Mouse (Mus musculus) bone marrow macrophage, adult 2 months (primary cell): Measurements from ENCODE around the gene Olfr1418. TPM values are rescaled to one million over a fixed set of nuclear protein-coding genes. Genes with fewer than 3 reads are reported as not detected.

Experiments
- H3K27ac ChIP-seq: 2 replicates; pipeline ENCODE4 v1.5.1; 2012; ENCODE audit warnings: low read depth, low read length; ENCODE audit not compliant: insufficient read depth
- H3K4me1 ChIP-seq: 2 replicates; pipeline ENCODE4 v1.6.1; 2012; ENCODE audit warnings: low read length; ENCODE audit not compliant: control insufficient read depth, insufficient read depth
- H3K4me3 ChIP-seq: 2 replicates; pipeline ENCODE4 v1.5.1; 2012; ENCODE audit warnings: mild to moderate bottlenecking, low read length, moderate library complexity; ENCODE audit not compliant: insufficient read depth
- CTCF ChIP-seq: IDR thresholded peaks from 2 replicates; pipeline ENCODE4 v1.5.1; 2012; ENCODE audit warnings: low read depth, mild to moderate bottlenecking, low read length, moderate library complexity
- POLR2A ChIP-seq: IDR thresholded peaks from 2 replicates; pipeline ENCODE4 v1.6.1; 2012; ENCODE audit warnings: mild to moderate bottlenecking, low read depth, low read length, borderline replicate concordance
- polyA plus RNA-seq: library from polyadenylated mRNA; stranded (reverse); fragments of >200 nt; gene quantifications from 2 replicates; pipeline ENCODE4 v1.2.4, GENCODE M21; 2012; ENCODE audit not compliant: missing spikeins, insufficient read depth, insufficient read length

Gene Olfr1418
- polyA plus RNA-seq, 1 experiment: not detected

- Histone ChIP-seq H3K4me3 (no peak overlapping the region), H3K27ac (no peak overlapping the region; the same call in 1 of the 2 replicates), H3K4me1 (peaks cover 54% of the 10 kb centered on the region)
- TF ChIP-seq CTCF: no peak
- no peak for TF ChIP-seq POLR2A
Observed at GRCm38 (mm10) chr19:11813136-11813535, 47.7 kb downstream of the Olfr1418 start.

GRCm38 (mm10) chr19:11811688-11812365, 49.0 kb downstream of the Olfr1418 start:
- no peak overlapping the region for H3K27ac ChIP-seq
- no peak overlapping the region for H3K4me3 ChIP-seq
- TF ChIP-seq CTCF (no peak), POLR2A (no peak)
- H3K4me1 ChIP-seq: peaks cover 62% of the 10 kb centered on the region

- H3K4me1 ChIP-seq: peaks cover 65% of the 10 kb centered on the region
- 0 out of 2 replicates have a peak overlapping the region, but pooled peaks have one; percentile 6 for H3K27ac ChIP-seq
- no peak for TF ChIP-seq CTCF
- no peak for TF ChIP-seq POLR2A
- H3K4me3 ChIP-seq: no peak overlapping the region
Observed at GRCm38 (mm10) chr19:11810856-11811255, 50.0 kb downstream of the Olfr1418 start.

GRCm38 (mm10) chr19:11810003-11810758, 50.7 kb downstream of the Olfr1418 start:
- H3K4me1 ChIP-seq: peaks cover 70% of the 10 kb centered on the region
- H3K4me3 ChIP-seq: no peak overlapping the region
- 0 out of 2 replicates have a peak overlapping the region, but pooled peaks have one; percentile 6 for H3K27ac ChIP-seq
- TF ChIP-seq CTCF: no peak
- no peak for TF ChIP-seq POLR2A

GRCm38 (mm10) chr19:11808452-11808851, 52.4 kb downstream of the Olfr1418 start:
- H3K27ac ChIP-seq: peak overlapping the region; percentile 58
- H3K4me1 ChIP-seq: peaks cover 70% of the 10 kb centered on the region
- TF ChIP-seq POLR2A (no peak), CTCF (no peak)
- H3K4me3 ChIP-seq: no peak overlapping the region

- TF ChIP-seq POLR2A: no peak
- TF ChIP-seq CTCF: no peak
- H3K27ac ChIP-seq: peak overlapping the region; percentile 58
- H3K4me1 ChIP-seq: peaks cover 66% of the 10 kb centered on the region
- H3K4me3 ChIP-seq: no peak overlapping the region
Observed at GRCm38 (mm10) chr19:11807822-11808221, 53.0 kb downstream of the Olfr1418 start.

- peak overlapping the region; percentile 12 for H3K27ac ChIP-seq
- peaks cover 62% of the 10 kb centered on the region for H3K4me1 ChIP-seq
- TF ChIP-seq CTCF (no peak), POLR2A (no peak)
- H3K4me3 ChIP-seq: no peak overlapping the region
Observed at GRCm38 (mm10) chr19:11807251-11807650, 53.6 kb downstream of the Olfr1418 start.

GRCm38 (mm10) chr19:11804423-11804822, 56.4 kb downstream of the Olfr1418 start:
- peak overlapping the region; percentile 39 for H3K27ac ChIP-seq
- H3K4me3 ChIP-seq: no peak overlapping the region
- peaks cover 43% of the 10 kb centered on the region for H3K4me1 ChIP-seq
- TF ChIP-seq POLR2A (no peak), CTCF (no peak)

Other genes starting within 250 kb of the Olfr1418 start
- not detected in 2 replicates for gene Ms4a2, start 237.3 kb downstream of the Olfr1418 start, polyA plus RNA-seq
- gene Ms4a3, start 220.2 kb downstream of the Olfr1418 start, polyA plus RNA-seq: not detected in 2 replicates
- gene Oosp2, start 200.5 kb downstream of the Olfr1418 start, polyA plus RNA-seq: not detected in 2 replicates
- not detected in 2 replicates for gene Oosp1, start 169.9 kb downstream of the Olfr1418 start, polyA plus RNA-seq
- not detected in 2 replicates for gene Oosp3, start 164.0 kb downstream of the Olfr1418 start, polyA plus RNA-seq
- not detected in 2 replicates for gene Gif, start 113.5 kb downstream of the Olfr1418 start, polyA plus RNA-seq
- 19.2 and 20.8 TPM in 2 replicates for gene Mrpl16, start 90.7 kb downstream of the Olfr1418 start, polyA plus RNA-seq
- 23.1 and 28.0 TPM in 2 replicates for gene Stx3, start 41.7 kb downstream of the Olfr1418 start, polyA plus RNA-seq
- gene Olfr1417, start 21.8 kb downstream of the Olfr1418 start, polyA plus RNA-seq: not detected in 2 replicates
- not detected in 2 replicates for gene Olfr1419, start 14.0 kb upstream of the Olfr1418 start, polyA plus RNA-seq
- gene Olfr1420, start 25.5 kb upstream of the Olfr1418 start, polyA plus RNA-seq: not detected in 2 replicates
- 26.7 and 31.3 TPM in 2 replicates for gene Patl1, start 51.3 kb upstream of the Olfr1418 start, polyA plus RNA-seq
- gene Osbp, start 104.9 kb upstream of the Olfr1418 start, polyA plus RNA-seq: 32.9 and 34.7 TPM in 2 replicates
- not detected in 2 replicates for gene Olfr1423, start 180.3 kb upstream of the Olfr1418 start, polyA plus RNA-seq
- not detected in 2 replicates for gene Olfr1424, start 201.6 kb upstream of the Olfr1418 start, polyA plus RNA-seq
- not detected in 2 replicates for gene Olfr1425, start 216.7 kb upstream of the Olfr1418 start, polyA plus RNA-seq
- not detected in 2 replicates for gene Olfr1426, start 230.9 kb upstream of the Olfr1418 start, polyA plus RNA-seq
- gene Olfr1427, start 242.3 kb upstream of the Olfr1418 start, polyA plus RNA-seq: not detected in 2 replicates